Mouse (Mus musculus) limb, embryonic 14.5 days (tissue): Measurements from ENCODE around the gene Mbd3. TPM values are rescaled to one million over a fixed set of nuclear protein-coding genes. Genes with fewer than 3 reads are reported as not detected.

Experiments
- ATAC-seq: fragments of 200-750 bp; cut with Nextera tagmentation; 2 replicates; pipeline ENCODE4 v1.8.0; 2017; ENCODE audit warnings: low read depth, moderate number of reproducible peaks, moderate TSS enrichment; ENCODE audit not compliant: low FRiP score
- DNase-seq: peaks from one replicate; pipeline ENCODE4 v3.0.0-alpha.2; 2015; ENCODE audit warnings: low spot score
- H3K27ac ChIP-seq: fragments of 300-500 bp; sonication (generic); replicated peaks from 2 replicates; pipeline ENCODE4 v1.5.1; 2014; ENCODE audit warnings: low read depth, mild to moderate bottlenecking, low read length, moderate library complexity, mixed read lengths
- H3K27me3 ChIP-seq: fragments of 300-500 bp; sonication (generic); 2 replicates; pipeline ENCODE4 v1.6.1; 2014; ENCODE audit warnings: low read length, mixed read lengths; ENCODE audit not compliant: control insufficient read depth, insufficient read depth
- H3K36me3 ChIP-seq: fragments of 300-500 bp; sonication (generic); 2 replicates; pipeline ENCODE4 v1.6.1; 2014; ENCODE audit warnings: mild to moderate bottlenecking, low read length, moderate library complexity, mixed read lengths; ENCODE audit not compliant: control insufficient read depth, insufficient read depth
- H3K4me1 ChIP-seq: fragments of 300-500 bp; sonication (generic); 2 replicates; pipeline ENCODE4 v1.6.1; 2014; ENCODE audit warnings: antibody characterized with exemption, low read length, mixed read lengths; ENCODE audit not compliant: control insufficient read depth, insufficient read depth
- H3K4me2 ChIP-seq: fragments of 300-500 bp; sonication (generic); replicated peaks from 2 replicates; pipeline ENCODE4 v1.6.1; 2014; ENCODE audit warnings: low read depth, mild to moderate bottlenecking, low read length, moderate library complexity; ENCODE audit not compliant: severe bottlenecking
- H3K4me3 ChIP-seq: fragments of 300-500 bp; sonication (generic); replicated peaks from 2 replicates; pipeline ENCODE4 v1.5.1; 2014; ENCODE audit warnings: low read length
- H3K9ac ChIP-seq: fragments of 300-500 bp; sonication (generic); 2 replicates; pipeline ENCODE4 v1.6.1; 2014; ENCODE audit warnings: mild to moderate bottlenecking, low read depth, low read length, moderate library complexity; ENCODE audit not compliant: severe bottlenecking
- H3K9me3 ChIP-seq: fragments of 300-500 bp; sonication (generic); 2 replicates; pipeline ENCODE4 v1.6.1; 2016; ENCODE audit warnings: low read length; ENCODE audit not compliant: control insufficient read depth
- POLR2A ChIP-seq: fragments of 200-500 bp; IDR thresholded peaks from 2 replicates; pipeline ENCODE4 v1.8.0; 2012; ENCODE audit warnings: inconsistent platforms, mild to moderate bottlenecking, moderate library complexity, borderline replicate concordance; ENCODE audit not compliant: insufficient read depth, insufficient read length; ENCODE audit errors: extremely low read depth
- WGBS: fragments of 180-500 bp; shearing (Covaris S2); extraction: QIAGEN DNeasy Blood & Tissue Kit; methylation state at CpG from one replicate; pipeline ENCODE4 v1.1.7; 2014; 5-methylcytosine and 5-hydroxymethylcytosine counted together
- polyA plus RNA-seq, 2 experiments: library from polyadenylated mRNA; depleted of rRNA in 1 of 2; stranded (reverse) in 1 of 2; unstranded in 1 of 2; fragments of >200 nt; fragmentation: Nextera tagmentation in 1 of 2; extraction: Ambion mirVana in 1 of 2; gene quantifications; 2 replicates each; pipeline versions ENCODE4 v1.2.1 to v1.2.3; 2012 to 2014

Mbd3 gene
- polyA plus RNA-seq, 2 experiments = 196 to 267 TPM

DNA sequence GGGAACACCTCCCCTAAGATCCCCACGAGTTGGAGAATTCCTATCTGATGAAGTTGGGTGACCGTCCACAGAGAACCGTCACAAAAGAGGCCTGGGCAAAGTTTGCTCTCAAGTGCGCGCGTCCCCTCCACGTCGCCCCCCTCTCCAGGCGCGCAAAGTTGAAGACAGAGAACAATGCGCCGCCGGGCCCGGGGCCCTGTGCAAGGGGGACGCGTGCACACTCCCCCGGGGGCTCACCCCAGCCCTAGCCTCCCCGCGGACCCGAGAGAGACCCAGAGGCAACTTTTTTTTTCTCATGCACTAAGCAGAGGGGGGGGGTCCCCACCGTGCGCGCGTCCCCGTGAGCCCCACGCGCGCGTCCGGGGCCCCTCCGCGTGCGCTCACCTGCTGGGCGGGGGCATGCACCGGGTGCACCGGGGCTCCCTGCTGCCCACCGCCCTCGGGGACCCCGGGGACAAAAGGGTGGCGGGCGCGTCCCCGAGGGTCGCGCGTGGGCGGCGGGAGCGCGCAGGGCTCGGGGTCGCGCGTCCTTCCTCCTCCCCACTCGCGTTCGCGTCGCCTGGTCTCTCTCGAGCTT lies 33.7 kb upstream of the Mbd3 start:
- Histone ChIP-seq H3K4me2 (peak overlapping the region; percentile 88), H3K9ac (peak overlapping the region; percentile 98), H3K4me1 (peaks cover 8% of the 10 kb centered on the region), H3K4me3 (peak overlapping the region; percentile 94), H3K9me3 (no peaks in the 10 kb centered on the region), H3K36me3 (peaks cover 33% of the 10 kb centered on the region), H3K27me3 (no peaks in the 10 kb centered on the region), H3K27ac (peak overlapping the region; percentile 85)
- TF ChIP-seq POLR2A = no peak
- DNase-seq = peak; percentile 32
- ATAC-seq = no peak
- 0% methylated on average over 49 of the region's 60 CpGs for WGBS

DNA sequence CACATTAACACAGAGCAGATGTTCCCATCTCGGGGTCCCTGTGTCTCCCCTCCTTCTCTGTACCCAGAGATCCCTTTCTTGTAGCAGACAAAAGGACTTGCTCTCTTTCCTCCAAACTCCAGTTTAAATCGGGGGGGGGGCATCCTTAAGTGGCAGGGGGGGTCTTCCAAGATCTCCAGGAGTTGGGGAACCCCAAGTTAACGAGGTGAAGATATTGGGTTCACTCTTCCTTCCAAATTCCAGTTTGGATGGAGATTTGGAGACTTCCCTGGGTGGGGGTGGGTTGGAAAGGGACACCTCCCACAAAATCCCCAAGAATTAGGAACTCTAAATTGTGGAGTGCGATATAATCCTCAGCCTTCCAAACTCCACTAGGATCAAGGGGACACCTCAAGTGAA lies 33.0 kb upstream of the Mbd3 start:
- no peaks in the 10 kb centered on the region for H3K9me3 ChIP-seq
- no peaks in the 10 kb centered on the region for H3K27me3 ChIP-seq
- peak overlapping the region; percentile 85 for H3K27ac ChIP-seq
- peaks cover 40% of the 10 kb centered on the region for H3K36me3 ChIP-seq
- WGBS = 0% methylated on average over 4 of the region's 4 CpGs
- no peak for TF ChIP-seq POLR2A
- H3K4me1 ChIP-seq = peaks cover 8% of the 10 kb centered on the region
- H3K9ac ChIP-seq = peak overlapping the region; percentile 98
- ATAC-seq (no peak), DNase-seq (no peak)
- H3K4me3 ChIP-seq = peak overlapping the region; percentile 94
- peak overlapping the region; percentile 88 for H3K4me2 ChIP-seq

DNA sequence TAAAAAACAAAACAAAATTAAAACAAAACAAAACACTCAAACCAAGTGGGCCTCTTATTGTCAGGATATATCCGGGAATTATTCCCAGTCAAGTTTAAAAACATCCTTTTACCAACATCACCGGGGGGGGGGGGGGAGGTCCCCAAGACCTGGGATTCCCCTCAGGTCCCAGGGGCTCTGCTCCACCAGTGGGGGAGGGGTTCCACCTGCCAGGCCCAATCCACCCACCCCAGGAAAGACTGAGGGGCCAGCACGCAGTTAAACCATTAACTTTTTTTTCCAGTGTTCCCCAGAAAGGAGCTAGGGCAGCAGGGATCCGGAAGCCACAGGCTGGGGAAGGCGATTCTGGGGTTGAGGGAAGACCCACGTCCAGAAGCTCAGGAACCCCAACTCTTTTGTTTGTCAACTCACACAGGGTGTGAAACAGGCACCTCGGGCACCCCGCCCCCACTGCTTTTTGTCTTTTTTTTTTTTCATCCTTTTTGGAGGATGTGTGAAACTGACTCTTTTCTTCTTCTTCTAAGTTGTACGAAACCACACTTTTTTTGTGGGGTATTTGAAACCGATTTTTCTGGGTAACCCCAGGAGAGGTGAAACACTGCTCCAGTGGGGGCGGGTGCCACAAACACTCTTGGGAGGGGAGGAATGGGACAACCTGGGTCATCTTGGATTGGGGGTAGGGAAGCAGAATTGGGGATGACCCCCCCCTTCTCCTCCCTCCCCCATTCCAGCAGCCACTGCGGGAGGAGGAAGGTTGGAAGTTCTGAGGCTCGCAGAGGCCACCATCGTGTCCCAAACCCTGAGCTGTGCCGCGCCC lies 32.4 kb upstream of the Mbd3 start:
- 13% methylated on average over 16 of the region's 16 CpGs for whole genome bisulfite sequencing
- Histone ChIP-seq H3K4me2 (peak overlapping the region; percentile 88), H3K36me3 (peaks cover 46% of the 10 kb centered on the region), H3K9ac (peak overlapping the region; percentile 98), H3K4me3 (peak overlapping the region; percentile 94), H3K4me1 (peaks cover 8% of the 10 kb centered on the region), H3K27me3 (no peaks in the 10 kb centered on the region), H3K9me3 (no peaks in the 10 kb centered on the region), H3K27ac (peak overlapping the region; percentile 85)
- ATAC-seq (no peak), DNase-seq (no peak)
- no peak for TF ChIP-seq POLR2A

DNA sequence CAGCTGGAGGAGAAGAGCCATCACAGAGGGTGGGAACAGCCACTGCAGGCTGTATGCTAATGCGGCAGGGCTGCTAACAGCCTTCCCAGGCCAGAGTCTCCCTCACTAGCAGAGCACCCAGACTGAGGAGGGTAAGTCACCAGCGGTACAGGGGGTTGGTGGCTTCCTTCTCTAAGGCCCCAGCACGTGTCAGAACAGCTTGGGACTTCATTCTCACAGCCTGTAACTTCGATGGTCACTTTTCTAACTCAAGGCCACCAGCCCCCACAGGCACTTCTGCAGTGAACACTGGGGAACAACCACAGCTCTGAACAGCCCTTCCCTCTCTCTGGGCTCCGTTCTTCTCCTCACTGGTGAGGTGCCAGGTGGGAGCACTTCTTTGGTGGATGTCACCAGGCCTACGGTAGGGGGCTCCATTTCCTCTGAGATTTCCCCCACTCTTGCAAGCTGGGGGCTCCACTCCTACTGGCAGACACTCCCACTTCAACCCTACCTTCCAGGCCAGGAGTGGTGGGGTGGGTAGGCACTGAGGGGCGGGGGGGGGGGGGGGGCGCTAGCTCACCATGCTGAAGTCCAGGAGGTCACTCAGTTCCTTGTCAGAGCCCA lies 31.1 kb upstream of the Mbd3 start:
- 74% methylated on average over 7 of the region's 8 CpGs for WGBS
- H3K9ac ChIP-seq = no peak overlapping the region

DNA sequence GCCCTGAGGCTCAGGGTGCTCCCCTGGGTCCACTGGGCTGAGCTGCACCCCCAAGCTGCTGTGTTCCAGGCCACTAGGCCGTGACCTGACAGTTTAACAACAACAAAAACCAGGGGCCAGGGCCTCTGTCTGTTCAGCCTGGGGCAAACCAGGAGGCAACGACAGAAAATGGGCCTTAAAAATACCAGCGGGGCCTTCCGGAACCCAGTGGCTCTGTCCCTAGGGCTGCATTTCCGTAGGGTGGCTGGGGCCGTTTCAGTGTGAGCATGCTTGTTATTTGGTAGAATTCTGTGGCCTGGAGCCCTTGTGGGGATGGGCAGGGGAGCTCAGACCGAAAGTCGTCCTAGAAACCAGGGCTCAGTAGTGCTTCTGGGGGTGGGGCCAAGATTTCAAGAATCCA lies 30.4 kb upstream of the Mbd3 start:
- Histone ChIP-seq H3K9me3 (no peaks in the 10 kb centered on the region), H3K27me3 (no peaks in the 10 kb centered on the region), H3K4me1 (peaks cover 8% of the 10 kb centered on the region), H3K27ac (no peak overlapping the region), H3K4me2 (no peak overlapping the region), H3K36me3 (peaks cover 65% of the 10 kb centered on the region), H3K9ac (no peak overlapping the region), H3K4me3 (no peak overlapping the region)
- DNase-seq = no peak
- ATAC-seq = no peak
- no peak for TF ChIP-seq POLR2A
- 84% methylated on average over 8 of the region's 8 CpGs for WGBS

More for the DNA sequence above, 31.1 kb upstream of the Mbd3 start:
- Histone ChIP-seq H3K4me2 (peak overlapping the region; percentile 88; the same call in 1 of the 2 replicates), H3K4me3 (no peak overlapping the region), H3K36me3 (peaks cover 59% of the 10 kb centered on the region), H3K4me1 (peaks cover 8% of the 10 kb centered on the region), H3K27ac (no peak overlapping the region), H3K9me3 (no peaks in the 10 kb centered on the region), H3K27me3 (no peaks in the 10 kb centered on the region)
- DNase-seq (no peak), ATAC-seq (no peak)
- TF ChIP-seq POLR2A = no peak
